Mouse (Mus musculus): ENCODE data around the gene Aldh1l1.
A peak's percentile ranks its signal among the peaks of the same experiment; 100 is the strongest.

The Aldh1l1 gene

GRCm38 (mm10) chr6:90472079-90472478 is 14.1 kb upstream of the Aldh1l1 start:
- DNase-seq (ENCODE audit: low spot score), result no peak

GRCm38 (mm10) chr6:90472697-90473096 is 13.5 kb upstream of the Aldh1l1 start:
- DNase-seq (ENCODE audit: low spot score), result no peak

- DNase-seq (ENCODE audit: low spot score), result no peak
These were observed 12.4 kb upstream of the Aldh1l1 start for GRCm38 (mm10) chr6:90473630-90474360.

GRCm38 (mm10) chr6:90474361-90474750 is 11.9 kb upstream of the Aldh1l1 start:
- no peak for DNase-seq (ENCODE audit: low spot score)

- no peak for DNase-seq (ENCODE audit: low spot score)
These were observed 10.9 kb upstream of the Aldh1l1 start for GRCm38 (mm10) chr6:90475176-90475853.

GRCm38 (mm10) chr6:90475854-90476212 is 10.4 kb upstream of the Aldh1l1 start:
- DNase-seq (ENCODE audit: low spot score), result no peak

GRCm38 (mm10) chr6:90476941-90477518 is 9.2 kb upstream of the Aldh1l1 start:
- DNase-seq (ENCODE audit: low spot score), result no peak

- DNase-seq (ENCODE audit: low spot score), result no peak
These were observed 2.0 kb upstream of the Aldh1l1 start for GRCm38 (mm10) chr6:90484249-90484648.

GRCm38 (mm10) chr6:90484876-90485275 is 1.4 kb upstream of the Aldh1l1 start:
- DNase-seq (ENCODE audit: low spot score), result no peak

GRCm38 (mm10) chr6:90487531-90487930 is 1.3 kb downstream of the Aldh1l1 start:
- DNase-seq (ENCODE audit: low spot score), result no peak

- no peak for DNase-seq (ENCODE audit: low spot score)
These were observed 3.3 kb downstream of the Aldh1l1 start for GRCm38 (mm10) chr6:90489532-90489931.

- DNase-seq (ENCODE audit: low spot score), result no peak
These were observed 4.7 kb downstream of the Aldh1l1 start for GRCm38 (mm10) chr6:90490976-90491375.

- no peak for DNase-seq (ENCODE audit: low spot score)
These were observed 5.9 kb downstream of the Aldh1l1 start for GRCm38 (mm10) chr6:90491956-90492744.

- no peak for DNase-seq (ENCODE audit: low spot score)
These were observed 7.9 kb downstream of the Aldh1l1 start for GRCm38 (mm10) chr6:90494155-90494554.

- no peak for DNase-seq (ENCODE audit: low spot score)
These were observed 8.3 kb downstream of the Aldh1l1 start for GRCm38 (mm10) chr6:90494566-90494965.

GRCm38 (mm10) chr6:90495282-90495912 is 9.2 kb downstream of the Aldh1l1 start:
- no peak for DNase-seq (ENCODE audit: low spot score)

GRCm38 (mm10) chr6:90496217-90496616 is 10.0 kb downstream of the Aldh1l1 start:
- DNase-seq (ENCODE audit: low spot score), result no peak

GRCm38 (mm10) chr6:90499509-90499908 is 13.3 kb downstream of the Aldh1l1 start:
- no peak for DNase-seq (ENCODE audit: low spot score)

- no peak for DNase-seq (ENCODE audit: low spot score)
These were observed 15.2 kb downstream of the Aldh1l1 start for GRCm38 (mm10) chr6:90501222-90501940.

GRCm38 (mm10) chr6:90505906-90506305 is 19.7 kb downstream of the Aldh1l1 start:
- DNase-seq (ENCODE audit: low spot score), result no peak

GRCm38 (mm10) chr6:90506673-90507311 is 20.6 kb downstream of the Aldh1l1 start:
- DNase-seq (ENCODE audit: low spot score), result peak; percentile 43
